Mouse (Mus musculus) thymus, postnatal 0 days (tissue): Measurements from ENCODE around the gene Sars2. TPM values are rescaled to one million over a fixed set of nuclear protein-coding genes. Genes with fewer than 3 reads are reported as not detected.

ENCODE experiments used
- DNase-seq: peaks from one replicate; pipeline ENCODE4 v3.0.0-alpha.2; 2015; ENCODE audit warnings: low spot score
- polyA plus RNA-seq: library from polyadenylated mRNA; unstranded; fragments of >200 nt; fragmentation: Nextera tagmentation; extraction: Ambion mirVana; gene quantifications from 2 replicates; pipeline ENCODE4 v1.2.1, GENCODE M21; 2015

The Sars2 gene
- polyA plus RNA-seq, 1 experiment from 2014 or later, result 25.3 TPM

DNA sequence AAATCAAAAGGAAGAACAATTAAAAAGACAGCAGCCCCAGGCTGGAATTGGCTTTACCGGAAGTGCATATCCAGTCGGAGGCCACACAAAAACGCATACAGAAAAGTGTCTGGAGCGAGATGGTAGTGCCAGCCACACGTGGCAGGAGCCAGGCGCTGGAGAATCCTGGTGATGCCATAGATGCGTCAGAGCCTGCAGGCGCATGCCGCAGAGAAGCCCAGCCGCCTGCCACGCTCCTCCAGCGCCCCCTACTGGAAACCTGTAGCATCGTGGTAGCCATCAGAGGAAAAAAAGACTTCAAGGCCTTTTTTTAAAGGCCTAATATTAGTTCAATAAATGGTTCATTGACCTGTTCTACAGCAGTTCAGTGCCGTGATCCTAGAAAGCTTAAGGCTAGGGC, 15.2 kb upstream of the Sars2 start:
- peak; percentile 81 for DNase-seq

GRCm38 (mm10) chr7:28727649-28728340, 14.0 kb upstream of the Sars2 start:
- DNase-seq, result no peak

DNA sequence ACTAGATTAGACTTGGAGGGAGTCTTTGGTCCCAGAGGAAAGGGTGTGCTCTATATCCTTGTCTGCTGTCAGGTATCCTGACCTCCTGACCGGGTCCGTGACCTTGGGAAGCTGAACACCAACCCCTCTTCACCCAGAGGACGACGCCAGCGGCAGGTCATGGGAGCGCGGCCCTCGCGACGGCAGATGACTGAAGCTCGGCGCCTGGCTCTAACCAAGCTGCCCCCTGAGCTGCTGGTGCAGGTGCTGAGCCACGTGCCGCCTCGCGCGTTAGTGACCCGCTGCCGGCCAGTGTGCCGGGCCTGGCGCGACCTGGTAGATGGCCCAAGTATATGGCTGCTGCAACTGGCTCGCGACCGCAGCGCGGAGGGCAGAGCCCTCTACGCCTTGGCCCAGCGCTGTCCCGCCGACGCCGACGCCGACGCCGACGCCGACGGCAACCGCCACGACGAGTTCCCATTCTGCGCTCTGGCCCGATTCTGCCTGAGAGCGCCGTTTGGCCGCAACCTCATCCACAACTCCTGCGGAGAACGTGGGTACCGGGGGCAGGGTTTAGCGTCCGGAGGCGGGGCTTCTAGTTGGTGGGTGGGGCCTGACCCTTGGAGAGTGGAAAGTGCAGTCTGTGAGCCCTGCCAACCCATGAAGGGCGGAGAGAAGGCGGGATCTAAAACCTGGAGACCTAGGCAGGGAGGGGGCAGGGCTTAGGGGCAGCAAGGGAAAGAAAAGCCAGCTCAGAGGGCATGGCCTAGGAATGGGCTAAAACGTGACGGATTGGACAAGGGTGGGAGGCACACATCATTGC, 9.2 kb upstream of the Sars2 start:
- peak; percentile 84 for DNase-seq

GRCm38 (mm10) chr7:28733211-28733610, 8.6 kb upstream of the Sars2 start:
- peak; percentile 25 for DNase-seq

- no peak for DNase-seq
Observed at GRCm38 (mm10) chr7:28735701-28736100, 6.1 kb upstream of the Sars2 start.

- no peak for DNase-seq
Observed at GRCm38 (mm10) chr7:28739829-28740228, 2.0 kb upstream of the Sars2 start.

DNA sequence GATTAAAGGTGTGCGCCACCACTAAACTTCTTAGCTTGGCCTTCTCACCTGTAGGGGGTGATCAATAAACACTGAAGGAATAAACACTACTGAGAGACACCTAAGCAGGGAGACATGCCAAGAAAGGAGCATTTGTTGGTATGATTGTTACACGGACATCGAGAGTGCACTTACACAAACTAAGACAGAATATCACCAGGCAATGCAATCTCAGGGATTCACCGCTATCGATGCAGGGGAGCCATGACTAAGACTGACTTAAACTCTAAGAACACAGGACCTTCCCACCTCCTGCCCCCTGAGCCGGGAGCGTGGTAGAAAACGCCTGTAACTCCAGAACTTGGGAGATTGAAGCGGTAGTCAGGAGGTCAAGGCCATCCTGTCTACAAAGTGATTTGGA, 843 bp upstream of the Sars2 start:
- peak; percentile 22 for DNase-seq

DNA sequence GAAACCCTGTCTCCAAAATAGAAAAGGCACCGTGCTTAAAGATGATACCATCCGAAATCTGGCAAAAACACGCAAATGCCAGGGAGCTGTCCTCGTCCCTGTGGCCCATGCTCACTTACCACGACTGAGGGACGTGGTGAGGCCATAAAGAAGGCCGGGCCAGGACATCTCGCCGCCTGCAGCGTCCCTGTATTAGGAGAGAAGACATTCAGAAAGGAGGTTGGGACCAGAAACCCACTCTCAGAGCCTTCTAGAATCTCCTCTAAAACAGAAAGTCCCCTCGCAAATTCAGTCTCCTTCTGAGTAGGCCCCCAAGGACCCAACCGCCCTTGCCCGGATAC, 454 bp upstream of the Sars2 start:
- no peak for DNase-seq

- DNase-seq, result no peak
Observed at GRCm38 (mm10) chr7:28749935-28750334, 8.1 kb downstream of the Sars2 start.

- no peak for DNase-seq
Observed at GRCm38 (mm10) chr7:28756079-28756478, 14.3 kb downstream of the Sars2 start, which contains the start of gene Ccer2. TSS of gene Ccer2 (plus strand) at chr7:28756174.

- DNase-seq, result no peak
Observed at GRCm38 (mm10) chr7:28758623-28759022, 16.8 kb downstream of the Sars2 start.

GRCm38 (mm10) chr7:28761907-28762306, 20.1 kb downstream of the Sars2 start:
- no peak for DNase-seq

GRCm38 (mm10) chr7:28765211-28765610, 23.4 kb downstream of the Sars2 start:
- no peak for DNase-seq

DNA sequence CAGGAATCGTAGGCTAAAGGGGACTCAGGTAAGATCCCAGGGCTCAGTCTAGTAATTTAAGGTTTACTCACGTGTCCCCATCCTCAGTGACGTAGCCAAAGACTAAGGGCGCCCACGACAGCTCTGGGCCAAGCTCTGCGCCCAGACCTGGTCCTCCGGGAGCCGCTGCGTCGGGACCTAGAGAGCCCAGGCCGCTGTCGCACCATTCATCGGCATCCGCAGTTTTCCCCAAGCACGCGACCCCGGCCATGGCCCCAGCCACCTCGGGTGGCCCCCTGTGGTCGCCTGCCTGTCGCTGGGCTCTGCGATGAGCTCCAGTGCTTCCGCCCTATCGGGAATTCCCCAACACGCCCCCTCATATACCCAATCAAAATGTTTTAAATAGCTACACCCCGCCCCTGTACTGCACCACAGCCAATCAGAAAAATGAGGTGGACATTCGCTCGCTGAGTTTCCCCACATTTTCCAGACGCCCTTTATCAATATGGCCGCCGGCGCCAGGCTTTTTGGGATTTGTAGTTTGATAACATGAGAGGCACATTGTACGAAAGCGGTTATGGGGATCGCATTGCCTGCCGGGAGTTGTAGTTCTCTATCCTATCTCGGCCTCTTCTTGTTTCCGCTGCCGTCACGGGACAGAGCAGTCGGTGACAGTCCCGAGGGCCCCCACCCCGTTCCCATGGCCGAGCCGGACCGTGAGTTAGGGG, 24.5 kb downstream of the Sars2 start, which contains the start of gene Sirt2:
TSS of gene Sirt2 (plus strand) at position 563 of the 707 bp plus-strand sequence.
- peak; percentile 98 for DNase-seq

- DNase-seq, result peak; percentile 30
Observed at GRCm38 (mm10) chr7:28766910-28767309, 25.1 kb downstream of the Sars2 start.

GRCm38 (mm10) chr7:28767462-28767965, 25.7 kb downstream of the Sars2 start, which contains the start of gene Nfkbib:
TSS of gene Nfkbib (minus strand) at chr7:28767512.
- no peak for DNase-seq

- no peak for DNase-seq
Observed at GRCm38 (mm10) chr7:28769414-28769958, 27.7 kb downstream of the Sars2 start.

GRCm38 (mm10) chr7:28770309-28770708, 28.5 kb downstream of the Sars2 start:
- DNase-seq, result no peak

- no peak for DNase-seq
Observed at GRCm38 (mm10) chr7:28771867-28772266, 30.1 kb downstream of the Sars2 start.

- DNase-seq, result no peak
Observed at GRCm38 (mm10) chr7:28773163-28773562, 31.4 kb downstream of the Sars2 start.

DNA sequence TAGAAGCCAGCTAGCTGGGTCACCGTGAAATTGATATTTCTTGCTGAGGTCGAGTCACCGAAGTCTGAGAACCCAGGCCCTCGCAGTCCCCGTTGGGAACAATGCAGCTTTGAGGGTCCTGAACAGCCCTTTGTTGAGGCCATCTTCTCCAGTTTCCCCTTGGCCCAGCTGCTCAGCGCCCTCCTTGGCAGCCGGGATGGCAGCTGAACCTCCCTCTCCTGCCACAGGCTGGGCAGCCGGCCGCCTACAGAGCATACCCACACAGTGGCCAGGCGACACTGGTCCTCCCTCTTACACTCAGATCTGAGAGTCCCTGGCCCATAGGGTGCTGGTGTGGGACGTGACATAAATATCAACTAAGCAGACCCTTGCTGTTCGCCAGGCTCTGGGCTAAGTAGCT, 32.4 kb downstream of the Sars2 start:
- DNase-seq, result no peak
